Mouse (Mus musculus): ENCODE data around the gene Efcab14.

Efcab14 gene

DNA sequence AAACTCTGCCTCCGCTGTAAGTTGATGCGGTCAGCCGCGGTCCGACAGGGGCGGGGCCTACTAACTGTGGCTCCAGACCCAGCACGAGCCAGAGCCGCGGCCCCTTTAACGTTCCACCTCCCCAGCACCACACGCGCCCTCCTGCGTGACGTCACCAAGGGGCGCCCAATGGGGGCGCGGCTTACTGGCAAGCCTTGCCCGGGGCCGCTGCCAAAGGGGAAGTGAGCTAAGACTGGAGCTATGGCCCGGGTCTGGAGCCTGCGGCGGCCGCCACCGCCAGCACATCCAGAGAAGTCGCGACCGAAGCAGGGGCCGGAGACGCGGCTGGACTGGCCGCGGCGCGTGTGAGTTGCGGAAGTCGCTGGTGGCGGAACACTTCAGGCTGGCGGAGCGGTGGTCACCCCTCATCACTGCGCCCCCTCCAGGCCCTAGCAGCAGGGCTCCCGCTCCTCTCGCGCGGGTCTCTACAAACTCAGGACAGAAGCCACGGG lies at the start of gene Efcab14:
Efcab14 (plus strand) TSS at position 194 of the 491 bp plus-strand sequence.
- peak; percentile 99 for DNase-seq

- DNase-seq, result peak; percentile 24
These were observed 36.1 kb upstream of the Efcab14 start for GRCm38 (mm10) chr4:115701468-115701867.

- DNase-seq, result no peak
These were observed 33.5 kb upstream of the Efcab14 start for GRCm38 (mm10) chr4:115703927-115704505.

GRCm38 (mm10) chr4:115708974-115709593 lies 28.5 kb upstream of the Efcab14 start:
- peak; percentile 82 for DNase-seq

- peak; percentile 93 for DNase-seq
These were observed 27.6 kb upstream of the Efcab14 start for GRCm38 (mm10) chr4:115709792-115710418.

GRCm38 (mm10) chr4:115728721-115729120 lies 8.8 kb upstream of the Efcab14 start:
- DNase-seq, result peak; percentile 73

DNA sequence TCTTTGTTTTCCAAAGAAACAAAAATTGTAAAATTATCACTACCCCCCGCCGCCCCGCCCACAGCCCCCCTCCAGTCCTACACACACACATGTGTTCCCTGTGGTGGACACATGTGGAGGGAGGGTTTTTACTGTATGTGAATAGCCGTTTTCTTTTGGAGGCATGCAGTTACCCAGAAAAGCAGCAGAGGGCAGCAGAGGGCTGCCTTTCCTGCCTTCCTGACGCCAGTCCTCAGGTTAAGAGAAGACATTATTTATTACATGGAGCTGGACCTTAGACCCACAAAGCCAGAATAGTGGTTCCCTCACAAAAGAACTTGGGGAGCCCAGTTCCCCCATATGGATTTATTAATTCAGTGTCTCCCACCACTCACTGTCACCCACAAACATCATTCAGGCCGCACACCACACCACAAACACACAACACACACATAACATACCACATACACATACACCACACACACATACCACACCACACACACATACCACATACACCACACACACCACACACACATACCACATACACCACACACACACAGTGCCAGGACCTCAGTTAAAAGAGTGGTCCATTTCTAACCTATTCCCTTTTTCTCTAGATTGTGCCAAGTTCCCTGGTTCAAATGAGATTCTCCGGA lies 5.8 kb upstream of the Efcab14 start:
- peak; percentile 85 for DNase-seq

- no peak for DNase-seq
These were observed 5.2 kb upstream of the Efcab14 start for GRCm38 (mm10) chr4:115732223-115732818.

GRCm38 (mm10) chr4:115733746-115734145 lies 3.8 kb upstream of the Efcab14 start:
- DNase-seq, result no peak

- DNase-seq, result no peak
These were observed 2.7 kb upstream of the Efcab14 start for GRCm38 (mm10) chr4:115734867-115735266.

- no peak for DNase-seq
These were observed 989 bp downstream of the Efcab14 start for GRCm38 (mm10) chr4:115738481-115738985.

DNA sequence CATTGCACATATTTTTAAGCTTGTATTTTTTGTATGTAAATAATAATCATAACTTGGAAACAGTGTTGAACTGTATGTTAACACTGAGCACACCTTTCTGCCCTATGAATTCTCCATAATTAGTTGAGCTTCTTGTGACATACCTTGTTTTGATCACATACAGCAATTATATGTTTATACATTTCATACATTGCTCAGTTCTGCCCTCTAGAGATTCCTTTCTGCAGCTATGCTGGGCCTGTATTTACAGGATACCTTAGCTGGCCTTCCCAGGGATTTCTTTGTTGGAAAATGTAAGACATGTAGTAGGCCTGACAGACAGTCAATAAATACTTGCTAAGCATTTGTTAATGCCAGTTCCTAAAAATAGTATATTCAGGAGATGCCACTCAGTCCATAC lies 5.1 kb downstream of the Efcab14 start:
- no peak for DNase-seq

- DNase-seq, result no peak
These were observed 5.6 kb downstream of the Efcab14 start for GRCm38 (mm10) chr4:115743096-115743495.

DNA sequence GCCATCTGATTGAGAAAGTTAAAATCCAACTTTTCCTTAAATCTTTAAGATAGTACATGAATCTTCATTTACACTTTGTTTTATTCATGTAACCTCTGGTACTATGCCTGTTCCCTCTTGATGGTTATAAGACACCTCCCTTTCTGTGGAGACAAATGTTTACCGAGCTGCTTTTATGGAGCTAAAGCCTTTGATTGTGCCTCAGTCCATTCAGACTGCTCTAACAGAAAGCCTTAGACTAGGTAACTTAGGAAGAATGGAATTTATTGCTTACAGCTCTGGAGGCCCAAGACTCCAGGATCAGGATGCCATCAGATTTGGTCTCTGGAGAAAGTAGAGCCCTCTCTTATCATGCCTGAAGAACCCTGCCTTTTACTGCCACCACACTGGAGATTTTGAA lies 10.6 kb downstream of the Efcab14 start:
- DNase-seq, result no peak

- no peak for DNase-seq
These were observed 11.8 kb downstream of the Efcab14 start for GRCm38 (mm10) chr4:115749336-115749735.

DNA sequence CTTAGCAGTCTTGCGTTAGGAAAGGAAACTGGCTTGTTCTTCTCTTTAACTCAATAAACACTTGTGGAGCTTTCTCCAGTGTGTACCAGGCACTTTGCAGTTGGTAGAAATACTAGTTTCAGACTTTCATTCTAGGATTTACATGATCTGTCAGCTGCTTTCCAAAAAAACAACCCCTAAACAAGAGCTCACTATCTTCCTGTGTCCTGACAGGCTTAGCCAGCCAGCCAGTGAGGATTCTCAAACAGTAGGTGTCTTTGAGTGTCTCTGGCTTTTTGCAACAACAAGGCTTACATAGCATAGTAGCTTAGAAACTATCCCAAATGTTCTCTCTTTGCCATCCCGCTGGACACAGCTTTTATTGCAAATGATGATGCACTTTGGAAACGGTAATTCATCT lies 16.6 kb downstream of the Efcab14 start:
- no peak for DNase-seq

GRCm38 (mm10) chr4:115754851-115755250 lies 17.3 kb downstream of the Efcab14 start:
- no peak for DNase-seq

- DNase-seq, result peak; percentile 67
These were observed 23.7 kb downstream of the Efcab14 start for GRCm38 (mm10) chr4:115761206-115761605.

- no peak for DNase-seq
These were observed 27.0 kb downstream of the Efcab14 start for GRCm38 (mm10) chr4:115764581-115764980.

- peak; percentile 6 for DNase-seq
These were observed 30.3 kb downstream of the Efcab14 start for GRCm38 (mm10) chr4:115767647-115768467.

DNA sequence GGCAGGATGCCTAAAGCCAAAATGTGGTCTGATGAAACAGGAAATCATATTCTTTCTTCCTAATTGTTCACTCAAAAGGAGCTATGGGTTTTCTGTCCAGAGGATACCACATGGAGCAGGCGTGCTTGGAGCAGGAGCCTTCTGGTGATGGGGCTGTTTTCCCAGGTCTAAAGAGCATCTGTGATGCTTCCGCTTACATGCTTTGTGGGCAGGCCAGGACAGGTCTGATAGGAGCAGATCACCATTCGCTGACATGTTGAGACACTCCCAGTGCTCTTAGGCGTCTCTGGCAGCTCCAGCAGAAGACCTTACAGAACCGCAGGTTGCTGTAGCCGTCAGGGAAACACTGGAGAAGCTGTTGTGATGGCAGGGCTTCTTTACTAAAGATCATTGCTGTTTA lies 37.5 kb downstream of the Efcab14 start:
- no peak for DNase-seq

- no peak for DNase-seq
These were observed 40.1 kb downstream of the Efcab14 start for GRCm38 (mm10) chr4:115777627-115778026.

Data from kidney, postnatal 14 days (tissue).